Mouse (Mus musculus) forebrain, embryonic 12.5 days (tissue): Measurements from ENCODE around the gene Dlg1. TPM values are rescaled to one million over a fixed set of nuclear protein-coding genes. Genes with fewer than 3 reads are reported as not detected.

Source experiments
- ATAC-seq: fragments of 200-750 bp; cut with Nextera tagmentation; 2 replicates; pipeline ENCODE4 v1.8.0; 2017; ENCODE audit warnings: moderate TSS enrichment; ENCODE audit not compliant: low FRiP score
- H3K27ac ChIP-seq: fragments of 300-500 bp; sonication (generic); 2 replicates; pipeline ENCODE4 v1.5.1; 2016; ENCODE audit warnings: mild to moderate bottlenecking
- H3K27me3 ChIP-seq: fragments of 300-500 bp; sonication (generic); 2 replicates; pipeline ENCODE4 v1.6.1; 2016; ENCODE audit warnings: mild to moderate bottlenecking
- H3K36me3 ChIP-seq: fragments of 300-500 bp; sonication (generic); replicated peaks from 2 replicates; pipeline ENCODE4 v1.6.1; 2016; ENCODE audit warnings: mild to moderate bottlenecking
- H3K4me1 ChIP-seq: fragments of 300-500 bp; sonication (generic); 2 replicates; pipeline ENCODE4 v1.6.1; 2016
- H3K4me2 ChIP-seq: fragments of 300-500 bp; sonication (generic); 2 replicates; pipeline ENCODE4 v1.6.1; 2016; ENCODE audit warnings: mild to moderate bottlenecking, moderate library complexity
- H3K4me3 ChIP-seq: fragments of 300-500 bp; sonication (generic); replicated peaks from 2 replicates; pipeline ENCODE4 v1.5.1; 2016; ENCODE audit warnings: mild to moderate bottlenecking
- H3K9ac ChIP-seq: fragments of 300-500 bp; sonication (generic); 2 replicates; pipeline ENCODE4 v1.6.1; 2016; ENCODE audit warnings: mild to moderate bottlenecking
- H3K9me3 ChIP-seq: fragments of 300-500 bp; sonication (generic); 2 replicates; pipeline ENCODE4 v1.6.1; 2016
- WGBS: fragments of 180-500 bp; shearing (Covaris S2); methylation state at CpG from one replicate; pipeline ENCODE4 v1.1.7; 2016; 5-methylcytosine and 5-hydroxymethylcytosine counted together
- polyA plus RNA-seq: library from polyadenylated mRNA; unstranded; fragments of >200 nt; fragmentation: Nextera tagmentation; extraction: Ambion mirVana; gene quantifications from 2 replicates; pipeline ENCODE4 v1.2.1, GENCODE M21; 2016

Gene Dlg1
- 29.5 and 39.8 TPM in 2 replicates for polyA plus RNA-seq

DNA sequence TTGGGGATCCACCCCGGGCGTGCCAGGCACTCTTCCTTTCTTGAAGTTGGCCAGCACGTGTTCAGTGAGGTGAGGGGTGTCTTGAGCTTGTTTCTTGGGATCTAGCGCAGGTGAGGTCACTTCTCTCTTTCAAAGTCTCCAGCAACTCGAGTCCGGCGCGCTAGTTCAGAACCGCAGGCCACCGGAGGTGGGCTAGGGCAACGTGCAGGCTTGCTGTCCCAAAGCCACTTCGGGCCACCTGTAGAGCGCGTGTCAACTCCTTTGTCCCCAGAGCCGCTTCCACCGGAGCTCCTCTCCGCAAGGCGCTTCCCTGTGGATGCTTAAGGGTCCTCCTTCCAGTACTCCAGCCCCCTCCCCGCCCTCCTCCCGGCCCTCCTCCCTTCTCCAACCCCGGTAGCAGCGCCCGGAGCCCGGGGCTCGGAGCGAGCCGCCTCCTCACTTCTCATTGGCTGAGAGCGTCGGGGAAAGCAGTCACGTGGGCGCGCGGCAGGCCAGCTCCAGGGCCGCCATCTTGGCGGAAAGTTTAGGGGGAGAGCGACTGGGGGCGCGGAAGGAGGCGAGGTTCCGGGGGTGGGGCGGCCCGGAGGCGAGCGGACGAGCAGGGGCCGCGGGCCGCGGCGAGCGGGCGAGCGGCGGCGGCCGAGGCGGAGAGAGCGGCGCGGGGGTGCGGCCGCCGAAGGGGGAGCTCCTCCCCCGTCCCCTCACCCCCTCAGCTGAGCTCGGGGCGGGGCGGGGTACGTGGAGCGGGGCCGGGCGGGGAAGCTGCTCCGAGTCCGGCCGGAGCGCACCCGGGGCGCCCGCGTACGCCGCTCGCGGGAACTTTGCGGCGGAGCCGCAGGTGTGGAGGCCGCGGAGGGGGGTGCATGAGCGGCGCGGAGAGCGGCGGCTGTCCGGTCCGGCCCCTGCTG, at the start of gene Dlg1:
Gene Dlg1 (plus strand): TSS at position 65 of the 908 bp plus-strand sequence.
- Histone ChIP-seq H3K27me3 (peaks cover 12% of the 10 kb centered on the region; the same call in 1 of the 2 replicates), H3K4me2 (peak within 1 kb of the TSS; percentile 72), H3K36me3 (peaks cover 14% of the 10 kb centered on the region), H3K4me1 (peaks cover 27% of the 10 kb centered on the region), H3K27ac (peak within 1 kb of the TSS; percentile 96), H3K4me3 (peak within 1 kb of the TSS; percentile 94), H3K9ac (peak within 1 kb of the TSS; percentile 89), H3K9me3 (no peaks in the 10 kb centered on the region)
- peak; percentile 97 for ATAC-seq
- under 1% methylated on average over 68 of the region's 95 CpGs for WGBS

- Histone ChIP-seq H3K27ac (no peak overlapping the region), H3K4me3 (no peak overlapping the region), H3K27me3 (no peaks in the 10 kb centered on the region), H3K9me3 (no peaks in the 10 kb centered on the region), H3K4me1 (peaks cover 11% of the 10 kb centered on the region), H3K4me2 (no peak overlapping the region), H3K9ac (no peak overlapping the region), H3K36me3 (no peaks in the 10 kb centered on the region)
- ATAC-seq, result no peak
- WGBS, result 89% methylated on average over 2 of the region's 2 CpGs
Observed at GRCm38 (mm10) chr16:31616382-31616781, 46.9 kb upstream of the Dlg1 start.

- H3K27me3 ChIP-seq, result no peaks in the 10 kb centered on the region
- H3K4me2 ChIP-seq, result no peak overlapping the region
- H3K27ac ChIP-seq, result no peak overlapping the region
- no peaks in the 10 kb centered on the region for H3K36me3 ChIP-seq
- peaks cover 11% of the 10 kb centered on the region for H3K4me1 ChIP-seq
- H3K4me3 ChIP-seq, result no peak overlapping the region
- H3K9me3 ChIP-seq, result no peaks in the 10 kb centered on the region
- ATAC-seq, result no peak
- H3K9ac ChIP-seq, result no peak overlapping the region
Observed at GRCm38 (mm10) chr16:31617128-31617527, 46.1 kb upstream of the Dlg1 start.

GRCm38 (mm10) chr16:31617823-31618371, 45.3 kb upstream of the Dlg1 start:
- Histone ChIP-seq H3K9ac (peak overlapping the region; percentile 21; the same call in 1 of the 2 replicates), H3K27me3 (no peaks in the 10 kb centered on the region), H3K9me3 (no peaks in the 10 kb centered on the region), H3K4me3 (no peak overlapping the region), H3K4me2 (peak overlapping the region; percentile 3; the same call in 1 of the 2 replicates), H3K36me3 (no peaks in the 10 kb centered on the region), H3K4me1 (peaks cover 11% of the 10 kb centered on the region), H3K27ac (peak overlapping the region; percentile 62)
- no peak for ATAC-seq
- 25% methylated on average over 10 of the region's 10 CpGs for WGBS

DNA sequence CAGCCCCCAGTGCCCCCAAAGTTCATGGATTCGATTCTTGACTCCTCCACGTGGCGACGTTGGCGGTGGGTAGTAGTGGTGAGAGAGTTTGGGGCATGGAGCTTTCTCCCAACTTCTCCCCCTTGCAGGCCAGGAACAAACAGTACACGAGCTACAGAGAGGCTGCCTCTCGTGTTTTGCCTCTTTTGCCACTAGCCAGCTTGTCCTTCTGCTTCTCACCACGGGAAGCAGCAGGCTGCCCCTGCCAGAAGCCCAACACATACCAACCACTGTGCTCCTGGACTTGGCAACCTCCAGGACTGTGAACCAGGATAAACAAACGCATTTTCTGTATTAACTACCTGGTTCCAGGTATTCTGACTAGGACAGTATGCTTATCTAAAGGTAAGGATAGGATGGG, 44.6 kb upstream of the Dlg1 start:
- Histone ChIP-seq H3K9me3 (no peaks in the 10 kb centered on the region), H3K36me3 (no peaks in the 10 kb centered on the region), H3K4me1 (peaks cover 11% of the 10 kb centered on the region), H3K27ac (peak overlapping the region; percentile 62; the same call in 1 of the 2 replicates), H3K4me3 (no peak overlapping the region), H3K4me2 (no peak overlapping the region), H3K9ac (no peak overlapping the region), H3K27me3 (no peaks in the 10 kb centered on the region)
- ATAC-seq, result no peak
- WGBS, result 81% methylated on average over 9 of the region's 9 CpGs

- peaks cover 11% of the 10 kb centered on the region for H3K4me1 ChIP-seq
- no peak overlapping the region for H3K9ac ChIP-seq
- H3K9me3 ChIP-seq, result no peaks in the 10 kb centered on the region
- no peak overlapping the region for H3K27ac ChIP-seq
- H3K4me3 ChIP-seq, result no peak overlapping the region
- no peaks in the 10 kb centered on the region for H3K36me3 ChIP-seq
- H3K27me3 ChIP-seq, result no peaks in the 10 kb centered on the region
- 86% methylated on average over 6 of the region's 6 CpGs for WGBS
- ATAC-seq, result no peak
- no peak overlapping the region for H3K4me2 ChIP-seq
Observed at GRCm38 (mm10) chr16:31619675-31620335, 43.4 kb upstream of the Dlg1 start.

- 88% methylated on average over 1 of the region's 1 CpGs for WGBS
- Histone ChIP-seq H3K4me2 (no peak overlapping the region), H3K27me3 (no peaks in the 10 kb centered on the region), H3K4me1 (peaks cover 10% of the 10 kb centered on the region), H3K27ac (no peak overlapping the region), H3K4me3 (no peak overlapping the region), H3K36me3 (no peaks in the 10 kb centered on the region), H3K9me3 (no peaks in the 10 kb centered on the region), H3K9ac (no peak overlapping the region)
- ATAC-seq, result no peak
Observed at GRCm38 (mm10) chr16:31622356-31622755, 40.9 kb upstream of the Dlg1 start.

DNA sequence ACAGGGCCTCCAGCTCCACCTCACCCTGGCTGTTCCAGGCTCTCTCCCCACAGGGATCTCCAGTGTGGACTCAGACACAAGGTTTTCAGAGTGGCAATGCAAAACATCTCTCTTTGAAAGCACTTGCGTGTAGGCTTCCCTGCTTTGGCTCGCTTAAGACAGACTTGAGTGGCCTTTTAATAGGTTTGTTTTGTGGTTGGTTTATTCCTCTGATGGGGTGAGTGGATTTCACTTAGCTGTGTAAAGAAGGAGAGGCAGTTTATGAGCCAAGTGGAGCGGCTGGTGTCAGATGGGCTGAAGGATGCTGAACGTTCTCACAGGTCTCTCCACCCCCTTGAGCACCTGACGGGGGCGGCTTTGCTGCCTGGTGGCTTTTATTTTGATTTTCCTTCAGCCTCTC, 40.1 kb upstream of the Dlg1 start:
- peaks cover 3% of the 10 kb centered on the region for H3K4me1 ChIP-seq
- WGBS, result 90% methylated on average over 6 of the region's 6 CpGs
- H3K9ac ChIP-seq, result no peak overlapping the region
- no peak for ATAC-seq
- H3K4me3 ChIP-seq, result no peak overlapping the region
- no peak overlapping the region for H3K4me2 ChIP-seq
- H3K36me3 ChIP-seq, result no peaks in the 10 kb centered on the region
- H3K9me3 ChIP-seq, result no peaks in the 10 kb centered on the region
- H3K27me3 ChIP-seq, result no peaks in the 10 kb centered on the region
- no peak overlapping the region for H3K27ac ChIP-seq

- H3K4me1 ChIP-seq, result peaks cover 7% of the 10 kb centered on the region
- no peaks in the 10 kb centered on the region for H3K36me3 ChIP-seq
- H3K9me3 ChIP-seq, result no peaks in the 10 kb centered on the region
- H3K4me2 ChIP-seq, result no peak overlapping the region
- no peak overlapping the region for H3K4me3 ChIP-seq
- H3K27me3 ChIP-seq, result no peaks in the 10 kb centered on the region
- WGBS, result 85% methylated on average over 1 of the region's 1 CpGs
- no peak overlapping the region for H3K27ac ChIP-seq
- ATAC-seq, result no peak
- H3K9ac ChIP-seq, result no peak overlapping the region
Observed at GRCm38 (mm10) chr16:31624749-31625148, 38.5 kb upstream of the Dlg1 start.

- Histone ChIP-seq H3K4me2 (no peak overlapping the region), H3K4me3 (no peak overlapping the region), H3K27ac (no peak overlapping the region), H3K27me3 (no peaks in the 10 kb centered on the region), H3K9me3 (no peaks in the 10 kb centered on the region), H3K9ac (no peak overlapping the region), H3K4me1 (peaks cover 7% of the 10 kb centered on the region), H3K36me3 (no peaks in the 10 kb centered on the region)
- ATAC-seq, result no peak
- 87% methylated on average over 6 of the region's 6 CpGs for WGBS
Observed at GRCm38 (mm10) chr16:31626331-31626730, 36.9 kb upstream of the Dlg1 start.

DNA sequence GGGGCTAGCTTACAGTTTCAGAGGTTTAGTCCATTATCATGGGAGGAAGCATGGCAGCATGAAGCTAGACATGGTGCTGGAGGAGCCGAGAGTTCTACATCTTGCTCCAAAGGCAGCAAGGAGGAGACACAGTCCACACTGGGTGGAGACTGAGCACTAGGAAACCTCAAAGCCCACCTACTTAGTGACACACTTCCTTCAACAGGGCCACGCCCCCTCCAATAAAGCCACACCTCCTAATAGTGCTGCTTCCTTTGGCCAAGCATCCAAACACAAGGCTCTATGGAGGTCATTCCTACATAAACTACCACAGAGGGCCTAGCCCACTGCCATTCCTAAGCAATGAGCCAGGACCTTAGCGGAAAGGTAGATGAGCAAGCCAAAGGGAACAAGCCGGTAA, 32.9 kb upstream of the Dlg1 start:
- H3K27ac ChIP-seq, result no peak overlapping the region
- no peak overlapping the region for H3K9ac ChIP-seq
- H3K27me3 ChIP-seq, result no peaks in the 10 kb centered on the region
- peaks cover 7% of the 10 kb centered on the region for H3K4me1 ChIP-seq
- no peak for ATAC-seq
- H3K36me3 ChIP-seq, result no peaks in the 10 kb centered on the region
- 91% methylated on average over 4 of the region's 4 CpGs for WGBS
- H3K4me2 ChIP-seq, result no peak overlapping the region
- no peaks in the 10 kb centered on the region for H3K9me3 ChIP-seq
- H3K4me3 ChIP-seq, result no peak overlapping the region

GRCm38 (mm10) chr16:31631046-31631445, 32.2 kb upstream of the Dlg1 start:
- H3K9me3 ChIP-seq, result no peaks in the 10 kb centered on the region
- ATAC-seq, result no peak
- H3K27me3 ChIP-seq, result no peaks in the 10 kb centered on the region
- no peak overlapping the region for H3K4me2 ChIP-seq
- H3K9ac ChIP-seq, result no peak overlapping the region
- peaks cover 7% of the 10 kb centered on the region for H3K4me1 ChIP-seq
- H3K27ac ChIP-seq, result no peak overlapping the region
- H3K36me3 ChIP-seq, result no peaks in the 10 kb centered on the region
- WGBS, result 62% methylated on average over 3 of the region's 3 CpGs
- no peak overlapping the region for H3K4me3 ChIP-seq
